Mouse (Mus musculus): ENCODE results near the gene Rab7. TPM values are rescaled to one million over a fixed set of nuclear protein-coding genes. Genes with fewer than 3 reads are reported as not detected.
"Not testable (repeated sequence)": the region's sequence is repeated elsewhere in the genome, so short reads cannot be mapped to it uniquely, and the experiment has no call there.

Gene Rab7
- total RNA-seq, 2 experiments from 2014 or later, result 319 to 329 TPM

- intact Hi-C loops (cut with DNase I), result loop anchor here (5.0 kb wide), 1 partner anchor 64 kb away; no protein-coding TSS in a partner anchor
- no peak for DNase-seq (ENCODE audit: low spot score in 2 of 2)
Measured at GRCm38 (mm10) chr6:88013456-88013855, 31.6 kb downstream of the Rab7 start.

- no peak for DNase-seq (ENCODE audit: low spot score in 2 of 2)
- intact Hi-C loops (cut with DNase I), result loop anchor here (5.0 kb wide), 1 partner anchor 65 kb away; no protein-coding TSS in a partner anchor
Measured at GRCm38 (mm10) chr6:88012601-88013000, 32.5 kb downstream of the Rab7 start.

- DNase-seq (ENCODE audit: low spot score in 2 of 2), result peak in 1 of 2 experiments; percentile 60
- intact Hi-C loops (cut with DNase I), result loop anchor here (5.0 kb wide), 1 partner anchor 66 kb away; no protein-coding TSS in a partner anchor
Measured at GRCm38 (mm10) chr6:88011106-88011505, 34.0 kb downstream of the Rab7 start.

GRCm38 (mm10) chr6:88009209-88009608, 35.9 kb downstream of the Rab7 start:
- intact Hi-C loops (cut with DNase I), result no loop called here
- DNase-seq (ENCODE audit: low spot score in 2 of 2), result no peak

GRCm38 (mm10) chr6:88004773-88005172, 40.3 kb downstream of the Rab7 start:
- intact Hi-C loops (cut with DNase I); DNase-seq (ENCODE audit: low spot score in 2 of 2): not testable (repeated sequence)

- intact Hi-C loops (cut with DNase I), result no loop called here
- no peak for DNase-seq (ENCODE audit: low spot score in 2 of 2)
Measured at GRCm38 (mm10) chr6:88003439-88003838, 41.6 kb downstream of the Rab7 start.

- DNase-seq (ENCODE audit: low spot score in 2 of 2), result no peak
- intact Hi-C loops (cut with DNase I), result loop anchor here (5.0 to 10.0 kb wide), 2 partner anchors 86 to 154 kb away; partner anchors contain the start of gene Hmces
Measured at GRCm38 (mm10) chr6:87998358-87998757, 46.7 kb downstream of the Rab7 start.

GRCm38 (mm10) chr6:87997706-87998265, 47.3 kb downstream of the Rab7 start:
- DNase-seq (ENCODE audit: low spot score in 2 of 2), result peak; percentile 85 to 89
- intact Hi-C loops (cut with DNase I), result loop anchor here (5.0 to 10.0 kb wide), 2 partner anchors 85 to 153 kb away; partner anchors contain the start of gene Hmces

- no peak for DNase-seq (ENCODE audit: low spot score in 2 of 2)
- intact Hi-C loops (cut with DNase I), result loop anchor here (5.0 to 10.0 kb wide), 2 partner anchors 84 to 152 kb away; partner anchors contain the start of gene Hmces
Measured at GRCm38 (mm10) chr6:87996606-87997005, 48.5 kb downstream of the Rab7 start.

GRCm38 (mm10) chr6:87995519-87995918, 49.6 kb downstream of the Rab7 start:
- DNase-seq (ENCODE audit: low spot score in 2 of 2), result no peak
- intact Hi-C loops (cut with DNase I), result loop anchor here (5.0 to 10.0 kb wide), 2 partner anchors 83 to 151 kb away; partner anchors contain the start of gene Hmces

- peak; percentile 55 to 72 for DNase-seq (ENCODE audit: low spot score in 2 of 2)
- intact Hi-C loops (cut with DNase I), result loop anchor here (10.0 kb wide), 1 partner anchor 149 kb away; no protein-coding TSS in a partner anchor
Measured at GRCm38 (mm10) chr6:87993790-87994571, 51.1 kb downstream of the Rab7 start.

- intact Hi-C loops (cut with DNase I), result loop anchor here (10.0 kb wide), 1 partner anchor 148 kb away; no protein-coding TSS in a partner anchor
- DNase-seq (ENCODE audit: low spot score in 2 of 2), result no peak
Measured at GRCm38 (mm10) chr6:87992733-87993132, 52.3 kb downstream of the Rab7 start.

GRCm38 (mm10) chr6:87991886-87992285, 53.2 kb downstream of the Rab7 start:
- intact Hi-C loops (cut with DNase I), result loop anchor here (10.0 kb wide), 1 partner anchor 147 kb away; no protein-coding TSS in a partner anchor
- DNase-seq (ENCODE audit: low spot score in 2 of 2), result no peak

- no peak for DNase-seq (ENCODE audit: low spot score in 2 of 2)
- intact Hi-C loops (cut with DNase I), result loop anchor here (10.0 kb wide), 1 partner anchor 146 kb away; no protein-coding TSS in a partner anchor
Measured at GRCm38 (mm10) chr6:87991216-87991615, 53.9 kb downstream of the Rab7 start.

GRCm38 (mm10) chr6:87982506-87982905, 62.6 kb downstream of the Rab7 start:
- DNase-seq (ENCODE audit: low spot score in 2 of 2), result no peak
- intact Hi-C loops (cut with DNase I), result loop anchor here (5.0 kb wide), 1 partner anchor 70 kb away; the partner anchor contains the start of gene Hmces

GRCm38 (mm10) chr6:87981547-87982256, 63.4 kb downstream of the Rab7 start, which contains the start of gene H1fx:
H1fx (minus strand) TSS chr6:87981637.
- peak; percentile 76 to 82 for DNase-seq (ENCODE audit: low spot score in 2 of 2)
- intact Hi-C loops (cut with DNase I), result loop anchor here (5.0 kb wide), 1 partner anchor 69 kb away; the partner anchor contains the start of gene Hmces

GRCm38 (mm10) chr6:87981030-87981485, 64.0 kb downstream of the Rab7 start:
- intact Hi-C loops (cut with DNase I), result loop anchor here (5.0 kb wide), 1 partner anchor 69 kb away; the partner anchor contains the start of gene Hmces
- DNase-seq (ENCODE audit: low spot score in 2 of 2), result peak in 1 of 2 experiments; percentile 38

- peak; percentile 88 to 92 for DNase-seq (ENCODE audit: low spot score in 2 of 2)
- intact Hi-C loops (cut with DNase I), result loop anchor here (5.0 kb wide), 1 partner anchor 68 kb away; the partner anchor contains the start of gene Hmces
Measured at GRCm38 (mm10) chr6:87980374-87981029, 64.6 kb downstream of the Rab7 start.
